Mouse (Mus musculus): Measurements from ENCODE around the gene Rnf8.

- TF ChIP-seq CTCF (IDR thresholded peaks at IDR 0.05; ENCODE audit: low read depth, low read length) (no peak), POLR2A (IDR thresholded peaks at IDR 0.05; ENCODE audit: extremely low read depth, insufficient read depth, low read length) (no peak)
Observed at GRCm38 (mm10) chr17:29632312-29632711, 17.7 kb downstream of the Rnf8 start.
